Mouse (Mus musculus): ENCODE data around the gene Camk1. TPM values are rescaled to one million over a fixed set of nuclear protein-coding genes. Genes with fewer than 3 reads are reported as not detected.
"Not testable (repeated sequence)": the region's sequence is repeated elsewhere in the genome, so short reads cannot be mapped to it uniquely, and the experiment has no call there.

Gene Camk1
- polyA plus RNA-seq, 1 experiment from 2014 or later: 117 TPM

GRCm38 (mm10) chr6:113351161-113351560 lies 7.4 kb upstream of the Camk1 start:
- Histone ChIP-seq H3K9ac (no peak overlapping the region), H3K27me3 (replicated peaks) (no peaks in the 10 kb centered on the region), H3K4me3 (no peak overlapping the region), H3K27ac (no peak overlapping the region), H3K36me3 (replicated peaks) (no peaks in the 10 kb centered on the region), H3K4me1 (no peaks in the 10 kb centered on the region), H3K9me3 (no peaks in the 10 kb centered on the region), H3K4me2 (no peak overlapping the region)
- 92% methylated on average over 1 of the region's 1 CpGs for WGBS
- no peak for ATAC-seq (replicated peaks)

GRCm38 (mm10) chr6:113350538-113350937 lies 6.8 kb upstream of the Camk1 start:
- Histone ChIP-seq H3K9ac (no peak overlapping the region), H3K36me3 (replicated peaks) (no peaks in the 10 kb centered on the region), H3K27ac (no peak overlapping the region), H3K4me1 (no peaks in the 10 kb centered on the region), H3K4me2 (no peak overlapping the region), H3K9me3 (no peaks in the 10 kb centered on the region), H3K4me3 (no peak overlapping the region), H3K27me3 (replicated peaks) (no peaks in the 10 kb centered on the region)
- no peak for ATAC-seq (replicated peaks)

DNA sequence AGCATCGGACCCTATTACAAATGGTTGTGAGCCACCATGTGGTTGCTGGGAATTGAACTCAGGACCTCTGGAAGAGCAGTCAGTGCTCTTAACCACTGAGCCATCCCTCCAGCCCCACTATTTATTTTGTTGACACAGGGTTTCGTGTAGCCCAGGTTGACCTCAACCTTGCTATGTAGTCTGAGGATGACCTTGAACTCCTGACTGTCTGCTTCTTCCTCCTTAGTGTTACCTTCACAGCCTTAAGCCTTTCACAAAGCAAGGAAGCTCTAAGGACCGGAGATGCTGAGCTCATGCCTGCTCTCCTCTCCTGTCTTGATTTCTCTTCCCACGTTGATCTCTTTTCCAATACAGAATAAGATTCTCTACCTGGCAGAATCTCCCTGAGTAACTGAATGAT lies 3.1 kb upstream of the Camk1 start:
- WGBS: 86% methylated on average over 4 of the region's 4 CpGs
- Histone ChIP-seq H3K27me3 (replicated peaks) (0 out of 2 replicates have a peak, but pooled peaks cover 3% of the 10 kb centered on the region), H3K4me2 (no peak overlapping the region), H3K27ac (no peak overlapping the region), H3K9me3 (no peaks in the 10 kb centered on the region), H3K4me1 (peaks cover 24% of the 10 kb centered on the region), H3K36me3 (replicated peaks) (no peaks in the 10 kb centered on the region), H3K9ac (no peak overlapping the region), H3K4me3 (no peak overlapping the region)
- ATAC-seq (replicated peaks): no peak

DNA sequence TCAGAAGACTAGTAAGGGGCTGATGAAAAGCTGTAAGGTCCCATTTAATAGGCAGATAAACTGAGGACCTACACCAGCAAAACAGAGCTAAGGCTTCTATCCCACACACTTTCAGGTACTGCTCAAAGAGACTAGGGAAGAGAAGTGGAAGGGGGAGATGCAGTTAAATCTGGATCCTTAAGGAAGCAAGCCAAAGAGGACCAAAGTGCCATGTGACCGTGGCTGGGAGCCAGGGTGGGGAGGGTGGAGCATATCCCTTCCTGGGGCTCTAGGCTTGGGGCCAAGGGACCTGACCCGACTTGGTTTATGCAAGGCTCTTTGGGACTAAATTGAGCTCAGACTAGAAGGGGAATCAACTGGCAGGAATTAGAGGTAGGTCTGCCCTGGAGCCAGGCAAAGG lies 537 bp upstream of the Camk1 start:
- H3K36me3 ChIP-seq (replicated peaks): peaks cover 3% of the 10 kb centered on the region; the same call in 1 of the 2 replicates
- peak overlapping the region; percentile 35; the same call in 1 of the 2 replicates for H3K27ac ChIP-seq
- peak overlapping the region; percentile 61; the same call in 1 of the 2 replicates for H3K4me3 ChIP-seq
- no peak for ATAC-seq (replicated peaks)
- H3K27me3 ChIP-seq (replicated peaks): 0 out of 2 replicates have a peak, but pooled peaks cover 3% of the 10 kb centered on the region
- peak overlapping the region; percentile 71 for H3K4me2 ChIP-seq
- WGBS: 43% methylated on average over 2 of the region's 2 CpGs
- H3K4me1 ChIP-seq: peaks cover 28% of the 10 kb centered on the region
- no peaks in the 10 kb centered on the region for H3K9me3 ChIP-seq
- H3K9ac ChIP-seq: peak overlapping the region; percentile 72; the same call in 1 of the 2 replicates

- H3K4me1 ChIP-seq: peaks cover 28% of the 10 kb centered on the region
- 0 out of 2 replicates have a peak overlapping the region, but pooled peaks have one; percentile 3 for H3K9ac ChIP-seq
- H3K4me3 ChIP-seq: peak overlapping the region; percentile 61
- 0 out of 2 replicates have a peak, but pooled peaks cover 3% of the 10 kb centered on the region for H3K27me3 ChIP-seq (replicated peaks)
- peaks cover 11% of the 10 kb centered on the region; the same call in 1 of the 2 replicates for H3K36me3 ChIP-seq (replicated peaks)
- H3K4me2 ChIP-seq: peak overlapping the region; percentile 71
- no peaks in the 10 kb centered on the region for H3K9me3 ChIP-seq
- 31% methylated on average over 6 of the region's 7 CpGs for WGBS
- ATAC-seq (replicated peaks): peak; percentile 37; the same call in 1 of the 2 replicates
- peak overlapping the region; percentile 53; the same call in 1 of the 2 replicates for H3K27ac ChIP-seq
These were observed 1.5 kb downstream of the Camk1 start for GRCm38 (mm10) chr6:113342297-113342696.

GRCm38 (mm10) chr6:113341574-113341973 lies 2.2 kb downstream of the Camk1 start:
- Histone ChIP-seq H3K4me1 (peaks cover 28% of the 10 kb centered on the region), H3K27ac (0 out of 2 replicates have a peak overlapping the region, but pooled peaks have one; percentile 11), H3K27me3 (replicated peaks) (0 out of 2 replicates have a peak, but pooled peaks cover 3% of the 10 kb centered on the region), H3K9ac (0 out of 2 replicates have a peak overlapping the region, but pooled peaks have one; percentile 6), H3K4me2 (peak overlapping the region; percentile 38), H3K4me3 (0 out of 2 replicates have a peak overlapping the region, but pooled peaks have one; percentile 5), H3K36me3 (replicated peaks) (peaks cover 11% of the 10 kb centered on the region; the same call in 1 of the 2 replicates), H3K9me3 (no peaks in the 10 kb centered on the region)
- WGBS: 88% methylated on average over 6 of the region's 6 CpGs
- no peak for ATAC-seq (replicated peaks)

GRCm38 (mm10) chr6:113336852-113337620 lies 6.7 kb downstream of the Camk1 start:
- Histone ChIP-seq H3K4me2 (no peak overlapping the region), H3K27me3 (replicated peaks) (no peaks in the 10 kb centered on the region), H3K4me3 (no peak overlapping the region), H3K9me3 (no peaks in the 10 kb centered on the region), H3K9ac (no peak overlapping the region), H3K27ac (no peak overlapping the region), H3K4me1 (peaks cover 6% of the 10 kb centered on the region), H3K36me3 (replicated peaks) (peaks cover 25% of the 10 kb centered on the region; the same call in 1 of the 2 replicates)
- 71% methylated on average over 8 of the region's 8 CpGs for WGBS
- ATAC-seq (replicated peaks): no peak

DNA sequence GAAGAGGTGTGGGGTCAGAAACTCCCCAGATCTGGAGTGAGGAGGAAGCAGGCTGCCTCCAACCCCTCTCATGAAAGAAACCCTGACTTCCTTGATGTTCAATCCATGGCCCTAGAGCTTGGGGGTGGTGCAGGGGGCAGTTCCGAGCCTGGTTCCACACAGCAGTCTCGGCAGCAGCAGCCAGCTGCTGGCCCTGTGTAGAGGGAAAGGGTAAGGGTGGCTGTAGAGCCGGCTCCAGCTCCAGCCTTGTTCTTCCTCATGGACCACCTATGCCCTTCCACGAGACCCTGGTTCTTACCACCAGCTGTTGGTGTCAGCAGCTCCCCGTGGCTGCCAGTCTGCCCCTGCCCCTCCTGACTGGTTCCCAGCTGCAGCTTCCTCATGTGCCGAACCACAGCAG lies 9.6 kb downstream of the Camk1 start:
- H3K4me2 ChIP-seq: no peak overlapping the region
- no peaks in the 10 kb centered on the region for H3K27me3 ChIP-seq (replicated peaks)
- H3K36me3 ChIP-seq (replicated peaks): peaks cover 20% of the 10 kb centered on the region; the same call in 1 of the 2 replicates
- no peak overlapping the region for H3K27ac ChIP-seq
- no peak overlapping the region for H3K4me3 ChIP-seq
- H3K4me1 ChIP-seq: no peaks in the 10 kb centered on the region
- no peak for ATAC-seq (replicated peaks)
- 82% methylated on average over 6 of the region's 6 CpGs for WGBS
- no peaks in the 10 kb centered on the region for H3K9me3 ChIP-seq
- H3K9ac ChIP-seq: no peak overlapping the region

DNA sequence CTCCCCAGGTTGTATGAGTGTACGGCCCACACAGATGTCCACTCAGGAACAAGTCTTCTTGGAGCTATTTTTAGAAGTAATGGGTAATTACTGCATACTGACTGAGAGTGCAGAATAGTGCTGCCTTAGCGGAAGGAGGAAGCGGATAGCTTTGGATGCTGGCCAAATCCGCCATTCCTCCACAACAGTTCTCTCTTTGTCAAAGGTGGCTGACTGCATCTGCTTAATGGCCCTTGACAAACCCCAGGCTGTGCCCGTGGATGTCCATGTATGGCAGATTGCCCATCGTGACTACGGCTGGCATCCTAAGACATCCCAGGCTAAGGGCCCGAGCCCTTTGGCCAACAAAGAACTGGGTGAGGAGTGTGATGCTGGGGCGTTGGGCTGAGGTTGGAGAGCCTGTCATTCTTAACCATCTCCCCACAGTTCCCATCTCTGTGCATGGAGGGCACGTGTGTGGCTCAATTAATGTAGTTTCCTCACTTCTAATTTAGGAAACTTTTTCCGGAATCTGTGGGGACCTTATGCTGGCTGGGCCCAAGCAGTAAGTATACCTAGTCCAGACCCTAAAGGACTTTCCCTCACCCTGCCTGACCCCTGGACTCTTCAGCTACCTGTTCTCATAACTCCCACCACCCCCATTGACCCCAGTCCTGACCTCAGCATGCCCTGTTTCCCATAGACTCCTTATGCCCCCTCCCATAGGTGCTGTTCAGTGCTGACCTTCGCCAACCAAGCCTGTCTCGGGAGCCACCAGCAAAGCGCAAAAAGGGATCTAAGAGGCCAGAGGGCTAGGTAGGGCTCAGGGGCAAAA lies 10.4 kb downstream of the Camk1 start:
- ATAC-seq (replicated peaks): peak; percentile 48; the same call in 1 of the 2 replicates
- Histone ChIP-seq H3K4me1 (no peaks in the 10 kb centered on the region), H3K4me3 (no peak overlapping the region), H3K36me3 (replicated peaks) (peaks cover 20% of the 10 kb centered on the region; the same call in 1 of the 2 replicates), H3K27me3 (replicated peaks) (no peaks in the 10 kb centered on the region), H3K9me3 (no peaks in the 10 kb centered on the region), H3K4me2 (no peak overlapping the region), H3K27ac (no peak overlapping the region), H3K9ac (no peak overlapping the region)
- 66% methylated on average over 14 of the region's 14 CpGs for WGBS

GRCm38 (mm10) chr6:113332734-113333133 lies 11.1 kb downstream of the Camk1 start:
- ATAC-seq (replicated peaks); H3K27me3 ChIP-seq (replicated peaks); H3K4me2 ChIP-seq; H3K4me1 ChIP-seq; H3K9me3 ChIP-seq; H3K27ac ChIP-seq; H3K9ac ChIP-seq; H3K4me3 ChIP-seq: not testable (repeated sequence)
- 79% methylated on average over 6 of the region's 6 CpGs for WGBS
- H3K36me3 ChIP-seq (replicated peaks): peaks cover 14% of the 10 kb centered on the region; the same call in 1 of the 2 replicates

- ATAC-seq (replicated peaks): no peak
- no peak overlapping the region for H3K4me2 ChIP-seq
- no peak overlapping the region for H3K4me3 ChIP-seq
- H3K4me1 ChIP-seq: peaks cover 6% of the 10 kb centered on the region; the same call in 1 of the 2 replicates
- H3K9me3 ChIP-seq: no peaks in the 10 kb centered on the region
- H3K9ac ChIP-seq: no peak overlapping the region
- H3K27me3 ChIP-seq (replicated peaks): no peaks in the 10 kb centered on the region
- H3K36me3 ChIP-seq (replicated peaks): peaks cover 14% of the 10 kb centered on the region; the same call in 1 of the 2 replicates
- 91% methylated on average over 11 of the region's 11 CpGs for WGBS
- H3K27ac ChIP-seq: no peak overlapping the region
These were observed 12.1 kb downstream of the Camk1 start for GRCm38 (mm10) chr6:113331721-113332120.

GRCm38 (mm10) chr6:113330547-113330946 lies 13.2 kb downstream of the Camk1 start:
- H3K4me3 ChIP-seq: no peak overlapping the region
- no peak for ATAC-seq (replicated peaks)
- peaks cover 10% of the 10 kb centered on the region; the same call in 1 of the 2 replicates for H3K36me3 ChIP-seq (replicated peaks)
- H3K9ac ChIP-seq: no peak overlapping the region
- 70% methylated on average over 2 of the region's 2 CpGs for WGBS
- no peak overlapping the region for H3K4me2 ChIP-seq
- no peaks in the 10 kb centered on the region for H3K27me3 ChIP-seq (replicated peaks)
- H3K27ac ChIP-seq: no peak overlapping the region
- H3K4me1 ChIP-seq: peaks cover 14% of the 10 kb centered on the region
- no peaks in the 10 kb centered on the region for H3K9me3 ChIP-seq

All from midbrain, embryonic 15.5 days (tissue).